Mouse (Mus musculus) left cerebral cortex, adult 2 months (tissue): ENCODE results near the gene Boc. TPM values are rescaled to one million over a fixed set of nuclear protein-coding genes. Genes with fewer than 3 reads are reported as not detected.

ENCODE experiments used
- DNase-seq, 2 experiments: peaks; one replicate each; pipeline ENCODE4 v3.0.0; 2021 to 2022; ENCODE audit warnings: low spot score in 2 of 2, mixed read lengths in 1 of 2; ENCODE audit errors: extremely low spot score in 1 of 2
- H3K27ac ChIP-seq: fragments of 200-600 bp; 2 replicates; pipeline ENCODE4 v1.8.1; 2022
- H3K4me3 ChIP-seq: fragments of 200-600 bp; 2 replicates; pipeline ENCODE4 v1.8.1; 2022
- CTCF ChIP-seq: fragments of 200-600 bp; IDR thresholded peaks from 2 replicates; pipeline ENCODE4 v1.8.1; 2022; ENCODE audit warnings: antibody characterized with exemption, mild to moderate bottlenecking, moderate library complexity
- intact Hi-C: fragments of 180-260 bp; cut with DNase I; formaldehyde crosslinking; loops from one replicate; pipeline ENCODE4 v1.15.1; 2025
- total RNA-seq, 2 experiments: library from RNA; stranded (reverse); gene quantifications; 2 replicates each; pipeline ENCODE4 v1.2.3; 2021

Gene Boc
- total RNA-seq, 2 experiments from 2014 or later, result 18.7 to 20.0 TPM

- Histone ChIP-seq H3K27ac (no peak overlapping the region), H3K4me3 (no peak overlapping the region)
- no peak for TF ChIP-seq CTCF
- intact Hi-C loops, result no loop called here
- DNase-seq, result no peak
These were observed 61.7 kb downstream of the Boc start for GRCm38 (mm10) chr16:44496971-44497464.

DNA sequence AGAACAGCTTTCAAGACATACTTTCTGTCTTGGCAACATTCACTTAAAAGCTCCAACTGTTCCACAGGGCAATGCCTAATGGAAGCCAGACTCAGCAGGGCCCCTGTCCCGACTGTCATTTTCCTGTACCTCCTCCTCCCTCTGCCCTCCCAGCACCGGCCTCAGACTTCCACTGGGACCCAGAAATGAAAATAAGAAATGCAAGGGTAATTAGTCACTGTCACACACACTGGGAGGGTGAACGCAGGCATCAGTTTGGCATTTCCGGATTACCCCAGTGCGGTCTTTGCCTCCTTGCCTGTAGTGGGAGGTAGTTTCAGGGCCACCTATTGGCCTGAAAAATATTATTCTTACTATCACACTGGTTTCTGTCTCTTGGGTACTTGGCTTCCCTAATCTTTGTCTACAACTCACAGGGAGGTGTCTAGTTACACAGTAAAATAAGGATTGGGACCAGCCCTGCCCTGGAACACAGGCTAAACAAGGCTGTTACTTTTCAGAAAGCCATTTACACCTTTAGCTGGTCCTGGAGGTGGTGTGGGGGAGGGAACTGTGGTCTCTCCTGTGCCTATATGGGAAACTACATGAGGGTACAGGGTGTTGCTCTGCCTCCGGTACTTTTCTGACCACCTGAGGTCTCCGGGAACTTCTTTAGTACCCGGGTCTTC lies 64.1 kb downstream of the Boc start:
- Histone ChIP-seq H3K27ac (no peak overlapping the region; the same call in 1 of the 2 replicates), H3K4me3 (no peak overlapping the region)
- no peak for TF ChIP-seq CTCF
- DNase-seq, result no peak
- intact Hi-C loops, result no loop called here

DNA sequence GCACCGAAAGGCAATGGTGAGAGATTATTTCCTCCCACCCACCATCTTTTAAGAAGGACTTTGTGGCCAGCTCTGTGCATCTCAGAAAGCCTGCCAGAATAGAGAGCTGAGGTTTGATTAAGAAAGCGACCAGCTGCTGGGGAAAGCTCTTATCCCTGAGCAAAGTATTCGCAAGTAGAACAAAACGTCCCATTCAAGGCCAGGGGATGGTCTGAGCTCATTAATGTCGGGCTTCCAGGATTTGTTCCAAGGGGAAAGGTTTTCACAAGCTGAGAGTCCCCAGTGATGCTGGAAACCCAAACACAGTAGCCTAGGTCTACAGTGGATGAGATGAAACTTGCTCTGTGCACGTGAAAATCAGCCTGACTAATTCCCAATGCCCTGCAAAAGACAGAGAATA lies 64.8 kb downstream of the Boc start:
- no peak overlapping the region; the same call in 1 of the 2 replicates for H3K27ac ChIP-seq
- DNase-seq, result no peak
- TF ChIP-seq CTCF, result no peak
- intact Hi-C loops, result no loop called here
- H3K4me3 ChIP-seq, result no peak overlapping the region

GRCm38 (mm10) chr16:44492706-44493105 lies 66.0 kb downstream of the Boc start:
- Histone ChIP-seq H3K27ac (no peak overlapping the region), H3K4me3 (no peak overlapping the region)
- TF ChIP-seq CTCF, result no peak
- intact Hi-C loops, result no loop called here
- DNase-seq, result no peak

DNA sequence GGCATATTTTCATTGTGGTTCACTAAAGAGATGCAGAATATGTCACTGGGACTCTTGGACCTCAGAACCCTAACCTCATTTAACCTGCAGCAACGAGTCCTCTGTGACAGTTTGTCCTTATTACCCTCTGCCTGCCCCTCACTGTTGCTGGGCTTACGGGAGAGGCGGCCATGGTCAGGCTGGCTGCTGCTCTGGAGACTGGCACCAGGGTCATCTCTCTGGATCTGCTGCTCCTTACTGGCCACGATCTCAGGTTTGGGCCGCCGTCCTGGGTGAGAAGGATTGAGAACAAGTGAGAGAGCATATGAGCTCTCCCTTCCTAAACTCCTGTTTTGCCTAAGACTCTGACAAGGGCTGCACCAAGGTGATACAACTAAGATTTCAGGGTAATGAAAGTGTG lies 66.5 kb downstream of the Boc start:
- H3K27ac ChIP-seq, result no peak overlapping the region
- no peak for TF ChIP-seq CTCF
- H3K4me3 ChIP-seq, result no peak overlapping the region
- no peak for DNase-seq
- intact Hi-C loops, result no loop called here

DNA sequence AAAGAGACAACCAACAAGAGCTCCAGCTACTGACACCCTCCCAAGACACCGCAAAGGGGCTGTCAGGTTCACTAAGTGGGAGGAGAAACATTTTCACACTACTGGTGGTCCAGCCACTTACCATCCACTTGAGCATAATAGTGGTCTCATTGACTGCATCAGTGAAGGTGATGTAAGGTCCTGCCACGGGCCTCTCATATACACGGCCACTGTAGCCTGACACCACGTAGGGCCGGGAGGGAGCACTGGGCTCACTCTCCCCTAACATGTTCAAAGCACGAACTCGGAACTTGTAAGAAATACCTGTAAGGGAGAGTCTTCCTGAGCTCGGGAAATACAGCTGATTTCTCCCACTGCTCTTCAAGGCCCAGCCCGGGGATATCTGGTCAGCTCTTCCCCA lies 67.6 kb downstream of the Boc start:
- Histone ChIP-seq H3K27ac (no peak overlapping the region), H3K4me3 (no peak overlapping the region)
- no peak for DNase-seq
- intact Hi-C loops, result no loop called here
- TF ChIP-seq CTCF, result no peak

- intact Hi-C loops, result loop anchor here (10.0 kb wide), 2 partner anchors 228 to 608 kb away; partner anchors contain the start of gene Ccdc80
- TF ChIP-seq CTCF, result no peak
- no peak for DNase-seq
- Histone ChIP-seq H3K27ac (no peak overlapping the region), H3K4me3 (no peak overlapping the region)
These were observed 71.5 kb downstream of the Boc start for GRCm38 (mm10) chr16:44487194-44487593.

DNA sequence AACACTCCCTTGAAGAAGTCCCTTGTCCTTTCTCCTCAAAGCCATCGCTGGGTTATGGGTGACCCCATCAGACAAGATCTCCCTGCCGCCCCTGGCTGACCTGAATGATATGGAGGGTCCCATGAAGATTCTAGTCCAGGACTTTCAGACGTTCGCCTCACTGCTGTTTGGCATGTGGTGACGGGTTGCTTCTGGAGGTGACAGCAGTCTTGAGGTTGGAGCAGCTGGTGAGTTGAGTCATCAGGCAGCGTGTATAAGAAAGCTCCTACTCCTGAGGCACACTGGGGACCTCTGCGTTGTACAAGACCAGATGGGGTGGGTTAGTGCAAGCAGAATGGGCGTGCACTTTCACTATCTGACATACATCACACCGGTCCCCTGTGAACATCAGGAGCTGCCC lies 72.1 kb downstream of the Boc start:
- no peak for TF ChIP-seq CTCF
- no peak for DNase-seq
- no peak overlapping the region for H3K4me3 ChIP-seq
- intact Hi-C loops, result loop anchor here (10.0 kb wide), 2 partner anchors 228 to 608 kb away; partner anchors contain the start of gene Ccdc80
- no peak overlapping the region for H3K27ac ChIP-seq

- no peak for TF ChIP-seq CTCF
- intact Hi-C loops, result loop anchor here (1.0 to 10.0 kb wide), 4 partner anchors 73 to 609 kb away; partner anchors contain the start of genes Boc and Ccdc80
- Histone ChIP-seq H3K27ac (no peak overlapping the region), H3K4me3 (no peak overlapping the region)
- DNase-seq, result no peak
These were observed 73.0 kb downstream of the Boc start for GRCm38 (mm10) chr16:44485691-44486090.

- TF ChIP-seq CTCF, result no peak
- H3K27ac ChIP-seq, result no peak overlapping the region
- no peak for DNase-seq
- H3K4me3 ChIP-seq, result no peak overlapping the region
- intact Hi-C loops, result loop anchor here (1.0 to 10.0 kb wide), 4 partner anchors 74 to 610 kb away; partner anchors contain the start of genes Boc and Ccdc80
These were observed 73.9 kb downstream of the Boc start for GRCm38 (mm10) chr16:44484831-44485230.

GRCm38 (mm10) chr16:44484079-44484478 lies 74.6 kb downstream of the Boc start:
- H3K27ac ChIP-seq, result no peak overlapping the region
- peak; percentile 83 to 89 for DNase-seq
- intact Hi-C loops, result loop anchor here (2.0 to 10.0 kb wide), 3 partner anchors 75 to 611 kb away; partner anchors contain the start of genes Boc and Ccdc80
- H3K4me3 ChIP-seq, result no peak overlapping the region
- TF ChIP-seq CTCF, result peak; percentile 100

GRCm38 (mm10) chr16:44481599-44482593 lies 76.8 kb downstream of the Boc start:
- TF ChIP-seq CTCF, result no peak
- peak overlapping the region; percentile 6; the same call in 1 of the 2 replicates for H3K27ac ChIP-seq
- DNase-seq, result no peak

More at GRCm38 (mm10) chr16:44481599-44482593, 76.8 kb downstream of the Boc start:
- H3K4me3 ChIP-seq, result no peak overlapping the region
- intact Hi-C loops, result loop anchor here (10.0 kb wide), 2 partner anchors 233 to 613 kb away; partner anchors contain the start of gene Ccdc80
